Mouse (Mus musculus) limb, embryonic 12.5 days (tissue): ENCODE measurements at regions not wholly inside any gene's neighbourhood (a gene's known extent, or its start where the extent isn't known, plus 50 kb on each side); places are given as distances from the start of the nearest gene placed in this dataset.
"Not testable (repeated sequence)": the region's sequence is repeated elsewhere in the genome, so short reads cannot be mapped to it uniquely, and the experiment has no call there.

ENCODE experiments used
- ATAC-seq: fragments of 200-750 bp; cut with Nextera tagmentation; 2 replicates; pipeline ENCODE4 v1.8.0; 2017; ENCODE audit warnings: low read depth, moderate TSS enrichment; ENCODE audit not compliant: insufficient number of reproducible peaks, insufficient read depth, low FRiP score, low TSS enrichment
- H3K27ac ChIP-seq: fragments of 300-500 bp; sonication (generic); 2 replicates; pipeline ENCODE4 v1.5.1; 2016; ENCODE audit warnings: mild to moderate bottlenecking, moderate library complexity
- H3K27me3 ChIP-seq: fragments of 300-500 bp; sonication (generic); 2 replicates; pipeline ENCODE4 v1.6.1; 2016; ENCODE audit warnings: mild to moderate bottlenecking, moderate library complexity
- H3K36me3 ChIP-seq: fragments of 300-500 bp; sonication (generic); 2 replicates; pipeline ENCODE4 v1.6.1; 2016; ENCODE audit warnings: mild to moderate bottlenecking, moderate library complexity
- H3K4me1 ChIP-seq: fragments of 300-500 bp; sonication (generic); replicated peaks from 2 replicates; pipeline ENCODE4 v1.6.1; 2016
- H3K4me2 ChIP-seq: fragments of 300-500 bp; sonication (generic); 2 replicates; pipeline ENCODE4 v1.6.1; 2016; ENCODE audit warnings: mild to moderate bottlenecking, moderate library complexity
- H3K4me3 ChIP-seq: fragments of 300-500 bp; sonication (generic); replicated peaks from 2 replicates; pipeline ENCODE4 v1.5.1; 2016; ENCODE audit warnings: mild to moderate bottlenecking
- H3K9ac ChIP-seq: fragments of 300-500 bp; sonication (generic); replicated peaks from 2 replicates; pipeline ENCODE4 v1.6.1; 2016; ENCODE audit warnings: mild to moderate bottlenecking, moderate library complexity
- H3K9me3 ChIP-seq: fragments of 300-500 bp; sonication (generic); 2 replicates; pipeline ENCODE4 v1.6.1; 2016; ENCODE audit warnings: mild to moderate bottlenecking, moderate library complexity
- WGBS: fragments of 180-500 bp; shearing (Covaris S2); methylation state at CpG from one replicate; pipeline ENCODE4 v1.1.7; 2016; 5-methylcytosine and 5-hydroxymethylcytosine counted together

DNA sequence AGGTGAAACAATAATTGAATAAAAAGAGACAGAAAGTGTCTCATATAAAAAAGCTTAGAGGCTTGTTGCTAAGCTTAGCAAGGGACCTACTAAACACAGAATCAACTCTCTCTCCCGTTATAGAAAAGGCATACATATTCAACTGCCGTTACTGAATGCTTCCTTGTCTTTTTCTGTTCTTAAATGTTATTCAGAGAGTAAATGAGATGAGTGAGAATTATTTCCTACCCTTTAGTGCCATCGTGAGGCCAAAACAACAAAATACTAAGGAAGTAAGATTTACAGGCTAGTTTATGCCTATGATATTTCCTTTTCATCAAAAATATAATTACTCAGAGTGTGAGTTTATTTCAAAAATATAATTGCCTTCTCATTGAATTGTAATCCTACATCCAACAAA is 686.6 kb upstream of the 1700008P02Rik start:
- WGBS, result 52% methylated on average over 3 of the region's 3 CpGs
- Histone ChIP-seq H3K27me3 (no peaks in the 10 kb centered on the region), H3K4me2 (no peak overlapping the region)

GRCm38 (mm10) chr3:7298511-7298910 is 678.3 kb upstream of the 1700008P02Rik start:
- no peak overlapping the region for H3K4me3 ChIP-seq
- no peaks in the 10 kb centered on the region for H3K36me3 ChIP-seq
- H3K9me3 ChIP-seq, result no peaks in the 10 kb centered on the region
- WGBS, result 20% methylated on average over 3 of the region's 3 CpGs
- no peaks in the 10 kb centered on the region for H3K27me3 ChIP-seq
- H3K4me2 ChIP-seq, result no peak overlapping the region
- no peak for ATAC-seq
- H3K4me1 ChIP-seq, result no peaks in the 10 kb centered on the region
- H3K9ac ChIP-seq, result no peak overlapping the region
- H3K27ac ChIP-seq, result no peak overlapping the region

More for the DNA sequence above, 686.6 kb upstream of the 1700008P02Rik start:
- Histone ChIP-seq H3K27ac (no peak overlapping the region), H3K4me3 (no peak overlapping the region), H3K4me1 (no peaks in the 10 kb centered on the region), H3K9me3 (no peaks in the 10 kb centered on the region), H3K9ac (no peak overlapping the region), H3K36me3 (no peaks in the 10 kb centered on the region)
- ATAC-seq, result no peak

DNA sequence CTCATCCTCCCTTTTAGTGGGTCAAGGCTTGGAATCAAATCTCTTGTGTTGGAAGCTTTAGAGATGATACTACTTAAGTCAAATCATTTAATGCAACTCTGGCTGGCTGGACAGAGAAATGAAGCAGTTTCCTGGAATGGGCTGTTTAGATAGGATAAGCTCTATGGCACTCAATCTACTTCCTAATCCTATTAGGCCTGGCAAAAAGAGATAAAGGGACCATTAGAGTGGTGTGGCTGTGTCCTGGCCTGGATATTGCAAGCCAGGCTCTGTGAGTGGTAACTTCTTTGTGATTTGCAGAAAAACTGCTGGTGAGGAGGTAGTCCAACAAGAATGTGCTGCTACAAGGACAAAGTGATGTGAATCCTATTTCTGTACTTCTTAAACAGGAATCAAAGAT is 670.8 kb upstream of the 1700008P02Rik start:
- no peak for ATAC-seq

GRCm38 (mm10) chr3:7257591-7257990 is 637.3 kb upstream of the 1700008P02Rik start:
- Histone ChIP-seq H3K9me3 (no peaks in the 10 kb centered on the region), H3K36me3 (no peaks in the 10 kb centered on the region), H3K27me3 (no peaks in the 10 kb centered on the region), H3K4me3 (no peak overlapping the region), H3K4me2 (no peak overlapping the region), H3K4me1 (peaks cover 5% of the 10 kb centered on the region; the same call in 1 of the 2 replicates), H3K27ac (peak overlapping the region; percentile 13; the same call in 1 of the 2 replicates), H3K9ac (no peak overlapping the region)
- 22% methylated on average over 3 of the region's 3 CpGs for WGBS
- ATAC-seq, result no peak

More for the DNA sequence above, 670.8 kb upstream of the 1700008P02Rik start:
- H3K4me2 ChIP-seq, result no peak overlapping the region
- no peaks in the 10 kb centered on the region for H3K27me3 ChIP-seq
- H3K4me1 ChIP-seq, result no peaks in the 10 kb centered on the region
- H3K4me3 ChIP-seq, result no peak overlapping the region
- no peak overlapping the region for H3K27ac ChIP-seq
- H3K9ac ChIP-seq, result no peak overlapping the region
- no peaks in the 10 kb centered on the region for H3K9me3 ChIP-seq
- H3K36me3 ChIP-seq, result no peaks in the 10 kb centered on the region

- H3K27me3 ChIP-seq, result no peaks in the 10 kb centered on the region
- no peak overlapping the region for H3K27ac ChIP-seq
- no peaks in the 10 kb centered on the region for H3K4me1 ChIP-seq
- H3K4me3 ChIP-seq, result no peak overlapping the region
- ATAC-seq, result no peak
- WGBS, result 65% methylated on average over 4 of the region's 4 CpGs
- H3K4me2 ChIP-seq, result no peak overlapping the region
- no peak overlapping the region for H3K9ac ChIP-seq
- no peaks in the 10 kb centered on the region for H3K9me3 ChIP-seq
- H3K36me3 ChIP-seq, result no peaks in the 10 kb centered on the region
Measured at GRCm38 (mm10) chr3:7248337-7248736, 628.1 kb upstream of the 1700008P02Rik start.

- H3K27ac ChIP-seq, result no peak overlapping the region
- H3K9ac ChIP-seq, result no peak overlapping the region
- no peaks in the 10 kb centered on the region for H3K27me3 ChIP-seq
- no peaks in the 10 kb centered on the region for H3K36me3 ChIP-seq
- H3K4me2 ChIP-seq, result no peak overlapping the region
- 85% methylated on average over 2 of the region's 2 CpGs for WGBS
- ATAC-seq, result no peak
- H3K4me1 ChIP-seq, result no peaks in the 10 kb centered on the region
- H3K4me3 ChIP-seq, result no peak overlapping the region
- no peaks in the 10 kb centered on the region for H3K9me3 ChIP-seq
Measured at GRCm38 (mm10) chr3:7229769-7230168, 609.5 kb upstream of the 1700008P02Rik start.

GRCm38 (mm10) chr3:7188531-7188930 is 568.3 kb upstream of the 1700008P02Rik start:
- not testable (repeated sequence) for H3K27ac ChIP-seq, H3K27me3 ChIP-seq, H3K4me2 ChIP-seq, H3K36me3 ChIP-seq, H3K4me3 ChIP-seq, H3K4me1 ChIP-seq, ATAC-seq, H3K9ac ChIP-seq, H3K9me3 ChIP-seq
- 91% methylated on average over 1 of the region's 1 CpGs for WGBS

DNA sequence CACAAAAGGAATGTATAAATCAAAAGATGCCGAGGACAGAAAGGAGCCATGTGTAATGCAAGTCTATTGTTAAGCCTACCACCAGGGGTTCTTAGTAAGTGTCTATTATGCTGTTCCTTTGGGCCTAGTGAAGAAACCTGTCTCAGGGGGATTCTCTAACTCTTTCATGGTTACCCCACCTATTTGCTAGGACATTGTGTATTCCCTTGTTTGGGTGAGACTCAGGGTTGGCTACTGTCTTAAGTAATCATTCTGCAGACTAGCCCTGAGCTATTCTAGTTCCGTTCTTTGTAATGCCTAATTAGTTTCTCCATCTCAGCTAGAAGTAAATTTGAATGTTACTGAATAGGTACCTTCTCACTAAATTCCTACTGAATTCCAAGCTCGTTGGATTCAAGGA is 546.4 kb upstream of the 1700008P02Rik start:
- H3K27me3 ChIP-seq, result no peaks in the 10 kb centered on the region

DNA sequence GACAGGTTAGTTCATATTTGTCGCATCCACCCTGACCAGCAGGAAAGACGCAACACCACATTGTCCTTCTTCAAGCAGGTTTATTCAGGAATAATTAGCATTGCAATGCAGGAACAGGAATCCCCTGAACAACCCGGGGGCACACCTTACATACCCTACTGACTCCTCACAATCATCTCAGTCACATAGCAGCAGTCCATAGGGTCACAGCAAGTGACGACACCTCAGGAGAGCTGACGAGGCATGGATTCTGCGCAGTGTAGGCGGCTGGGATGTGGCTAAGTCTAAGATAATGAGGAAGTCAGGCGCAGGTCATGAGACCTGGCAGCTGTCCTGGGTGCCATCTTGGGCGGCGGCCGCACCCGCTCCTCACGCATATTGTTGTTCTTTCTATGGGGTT is 518.8 kb upstream of the 1700008P02Rik start:
- H3K36me3 ChIP-seq, result no peaks in the 10 kb centered on the region
- ATAC-seq, result no peak; the same call in 1 of the 2 replicates
- no peak overlapping the region for H3K27ac ChIP-seq
- H3K4me1 ChIP-seq, result no peaks in the 10 kb centered on the region
- no peak overlapping the region for H3K4me2 ChIP-seq
- H3K9me3 ChIP-seq, result 0 out of 2 replicates have a peak, but pooled peaks cover 4% of the 10 kb centered on the region
- H3K27me3 ChIP-seq, result no peaks in the 10 kb centered on the region
- H3K4me3 ChIP-seq, result no peak overlapping the region
- WGBS, result 95% methylated on average over 13 of the region's 13 CpGs
- H3K9ac ChIP-seq, result no peak overlapping the region

More for the DNA sequence above, 546.4 kb upstream of the 1700008P02Rik start:
- WGBS, result 76% methylated on average over 3 of the region's 3 CpGs
- no peak for ATAC-seq
- Histone ChIP-seq H3K9ac (no peak overlapping the region), H3K27ac (no peak overlapping the region), H3K4me1 (no peaks in the 10 kb centered on the region), H3K9me3 (no peaks in the 10 kb centered on the region), H3K4me3 (no peak overlapping the region), H3K4me2 (no peak overlapping the region), H3K36me3 (no peaks in the 10 kb centered on the region)

GRCm38 (mm10) chr3:7134714-7135113 is 514.5 kb upstream of the 1700008P02Rik start:
- Histone ChIP-seq H3K27ac (no peak overlapping the region), H3K4me1 (no peaks in the 10 kb centered on the region), H3K4me3 (no peak overlapping the region), H3K9ac (no peak overlapping the region), H3K9me3 (no peaks in the 10 kb centered on the region), H3K4me2 (no peak overlapping the region), H3K36me3 (no peaks in the 10 kb centered on the region), H3K27me3 (no peaks in the 10 kb centered on the region)
- WGBS, result 81% methylated on average over 1 of the region's 1 CpGs
- ATAC-seq, result no peak
